ENCODE assay signal across 20 mouse cellular contexts in the genomic region with DNA sequence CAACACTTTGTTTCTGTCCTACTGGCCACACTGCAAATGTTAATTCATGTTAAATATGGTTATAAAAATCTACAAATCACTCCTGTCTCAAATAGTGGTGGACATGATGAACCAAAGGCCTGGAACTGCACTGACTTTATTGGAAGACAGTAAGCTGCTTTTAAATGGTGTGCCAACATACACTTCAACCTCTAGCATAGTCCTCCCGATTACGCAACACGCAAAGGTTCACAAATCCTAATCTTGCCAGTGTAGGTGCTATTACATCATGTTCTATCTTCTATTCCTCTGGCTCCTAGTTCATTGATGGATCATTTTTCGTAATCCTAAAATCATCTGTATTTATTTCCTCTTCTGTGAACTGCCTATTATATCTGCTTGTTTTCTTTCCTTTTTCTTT.
DNase-seq lines count a peak whose midpoint lies in the region; ATAC-seq and TF ChIP-seq lines count a peak whose summit lies in the region.
"Had no signal": no experiment of that assay in that cellular context is flagged by ENCODE, and none has a peak within 500 bp of the region (broad histone marks: within the 10 kb centered on the region; RNA-seq: fewer than 3 reads in every experiment).

No protein-coding gene starts in this region.

- H3ac ChIP-seq in myocyte (ENCODE audit: control insufficient read depth, insufficient read length): no peak overlapping the region

- no peaks in the 10 kb centered on the region for H3K9me3 ChIP-seq in liver, embryonic 13.5 days (replicated peaks)
- H3K9me3 ChIP-seq in liver, embryonic 11.5 days (ENCODE audit: control insufficient read depth, low read length): no peaks in the 10 kb centered on the region
- H3K9me3 ChIP-seq: embryonic facial prominence, embryonic 15.5 days; forebrain, embryonic 13.5 days; hindbrain, embryonic 15.5 days had no signal

- DNase-seq in liver, embryonic 13.5 days: no peak
- no peak for DNase-seq in liver, embryonic 11.5 days (ENCODE audit: low spot score)
- peak; percentile 31 for DNase-seq in 416B (ENCODE audit: low read depth)
- peak; percentile 57 for DNase-seq in fat pad, adult 2 months (ENCODE audit: extremely low read depth, low read depth, low spot score)
- no peak for DNase-seq in heart, adult 11 months
- DNase-seq: adrenal gland, postnatal 10 days; cerebellum, adult 11 months; cerebellum, adult 8-10 months; cerebellum, postnatal 14 days; embryo, embryonic 11 days; forebrain, postnatal 0 days; gastrocnemius, postnatal 36 days; heart, adult 2 months had no signal

- 89% methylated on average over 4 of the region's 4 CpGs for WGBS in liver, embryonic 13.5 days (ENCODE audit: insufficient replicate concordance)
- WGBS in liver, embryonic 11.5 days: 96% methylated on average over 4 of the region's 4 CpGs

- H3K27ac ChIP-seq in liver, embryonic 13.5 days: no peak overlapping the region
- no peak overlapping the region for H3K27ac ChIP-seq in liver, embryonic 11.5 days (ENCODE audit: low read depth, low read length)
- H3K27ac ChIP-seq: embryonic facial prominence, embryonic 15.5 days; forebrain, embryonic 13.5 days; heart, adult 2 months; hindbrain, embryonic 15.5 days had no signal

- no peak overlapping the region for H3K4me2 ChIP-seq in liver, embryonic 13.5 days
- H3K4me2 ChIP-seq in liver, embryonic 11.5 days: no peak overlapping the region
- no peak overlapping the region for H3K4me2 ChIP-seq in myocyte (ENCODE audit: low read depth)
- H3K4me2 ChIP-seq: embryonic facial prominence, embryonic 15.5 days; forebrain, embryonic 13.5 days; heart, embryonic 11.5 days; hindbrain, embryonic 15.5 days had no signal

- H3K36me3 ChIP-seq in liver, embryonic 13.5 days: no peaks in the 10 kb centered on the region
- no peaks in the 10 kb centered on the region for H3K36me3 ChIP-seq in liver, embryonic 11.5 days (ENCODE audit: control insufficient read depth, insufficient read depth, low read length)
- H3K36me3 ChIP-seq in myocyte (ENCODE audit: control insufficient read depth, insufficient read depth): peaks cover 6% of the 10 kb centered on the region
- H3K36me3 ChIP-seq: embryonic facial prominence, embryonic 15.5 days; hindbrain, embryonic 15.5 days had no signal

- no peak overlapping the region for H3K9ac ChIP-seq in liver, embryonic 13.5 days
- no peak overlapping the region for H3K9ac ChIP-seq in liver, embryonic 11.5 days (ENCODE audit: low read depth, low read length)
- H3K9ac ChIP-seq: embryonic facial prominence, embryonic 15.5 days; forebrain, embryonic 13.5 days; forebrain, postnatal 0 days; hindbrain, embryonic 15.5 days had no signal

- H3K4me1 ChIP-seq in liver, embryonic 13.5 days (replicated peaks): no peaks in the 10 kb centered on the region
- H3K4me1 ChIP-seq in liver, embryonic 11.5 days (replicated peaks; ENCODE audit: control insufficient read depth, insufficient read depth, low read length): no peaks in the 10 kb centered on the region
- H3K4me1 ChIP-seq: embryonic facial prominence, embryonic 15.5 days; forebrain, embryonic 13.5 days; hindbrain, embryonic 15.5 days had no signal

- TF ChIP-seq POLR2A in myocyte (IDR thresholded peaks at IDR 0.05; ENCODE audit: insufficient read length, low read depth): no peak

- ATAC-seq in liver, embryonic 13.5 days (ENCODE audit: low read depth): peak; percentile 45; the same call in 1 of the 2 replicates
- no peak for ATAC-seq in liver, embryonic 11.5 days (replicated peaks; ENCODE audit: low FRiP score)
- ATAC-seq in frontal cortex, adult (ENCODE audit: low TSS enrichment): no peak
- ATAC-seq: forebrain, embryonic 13.5 days; forebrain, postnatal 0 days had no signal

- no peak overlapping the region for H3K4me3 ChIP-seq in liver, embryonic 13.5 days (replicated peaks)
- H3K4me3 ChIP-seq in liver, embryonic 11.5 days (ENCODE audit: low read depth, low read length): no peak overlapping the region
- no peak overlapping the region for H3K4me3 ChIP-seq in myocyte
- H3K4me3 ChIP-seq: embryonic facial prominence, embryonic 15.5 days; erythroblast, embryonic 14.5 days; forebrain, embryonic 13.5 days; heart, adult 2 months; hindbrain, embryonic 15.5 days had no signal

- no peaks in the 10 kb centered on the region for H3K27me3 ChIP-seq in liver, embryonic 13.5 days
- no peaks in the 10 kb centered on the region for H3K27me3 ChIP-seq in liver, embryonic 11.5 days (replicated peaks; ENCODE audit: control insufficient read depth, insufficient read depth, low read length)
- no peaks in the 10 kb centered on the region for H3K27me3 ChIP-seq in myocyte (ENCODE audit: control insufficient read depth, insufficient read depth, insufficient read length)
- H3K27me3 ChIP-seq: embryonic facial prominence, embryonic 15.5 days; forebrain, embryonic 13.5 days; hindbrain, embryonic 15.5 days had no signal

- no peaks in the 10 kb centered on the region for H3K79me2 ChIP-seq in myocyte (ENCODE audit: control insufficient read depth, insufficient read depth)

TF ChIP-seq in myocyte, 11 proteins besides CTCF, POLR2A, EP300 and RAD21:
- TF ChIP-seq TCF3 (IDR thresholded peaks at IDR 0.05; ENCODE audit: insufficient read length, low read depth) (no peak), MYOG (IDR thresholded peaks at IDR 0.05; ENCODE audit: control insufficient read depth in 1 of 3, insufficient read depth in 1 of 3, insufficient read length in 2 of 3, low read depth in 2 of 3) (no peak), USF1 (IDR thresholded peaks at IDR 0.05; ENCODE audit: low read depth) (no peak), TCF12 (IDR thresholded peaks at IDR 0.05; ENCODE audit: insufficient read depth, poor library complexity, severe bottlenecking) (no peak), CEBPB (IDR thresholded peaks at IDR 0.05; ENCODE audit: insufficient read depth, poor library complexity, severe bottlenecking) (0 out of 2 replicates have a peak, but pooled peaks have one; percentile 28), MAX (IDR thresholded peaks at IDR 0.05; ENCODE audit: low read depth) (no peak)

Comparison
In these comparisons a context has a peak if more than half of its experiments do, and no peak if none do; other contexts are left out.
1. DNase-seq: peak in 416B (single experiment) and fat pad, adult 2 months (single experiment); none in liver, embryonic 13.5 days (single experiment), liver, embryonic 11.5 days (single experiment) and heart, adult 11 months (single experiment).